Mouse (Mus musculus): ENCODE measurements around the gene Nup62cl. TPM values are rescaled to one million over a fixed set of nuclear protein-coding genes. Genes with fewer than 3 reads are reported as not detected.

Nup62cl gene
- total RNA-seq (2021): under 1 TPM; 0.41 to 0.59 TPM
- long read RNA-seq, experiment 1, partial matches to known transcripts: 0 of 1 reads
- long read RNA-seq, experiment 1, other reads (novel, unspliced or antisense): 1 of 1 reads
- long read RNA-seq, experiment 2: 0 reads

- H3K4me3 ChIP-seq: peak within 1 kb of the TSS; percentile 42
- no peak for TF ChIP-seq CTCF (conservative IDR thresholded peaks at IDR 0.05)
- DNase-seq (ENCODE audit: low spot score in 2 of 2): no peak
- H3K27ac ChIP-seq: no peak within 1 kb of the TSS
Measured at GRCm38 (mm10) chrX:140062135-140062975, at the start of gene Nup62cl, which contains the start of gene Pih1h3b. Nup62cl (minus strand) TSS chrX:140062712. Pih1h3b (plus strand) TSS chrX:140062879.

GRCm38 (mm10) chrX:140094066-140094465 lies 31.6 kb upstream of the Nup62cl start:
- Histone ChIP-seq H3K27ac (no peak overlapping the region), H3K4me3 (no peak overlapping the region)
- no peak for DNase-seq (ENCODE audit: low spot score in 2 of 2)
- no peak for TF ChIP-seq CTCF (conservative IDR thresholded peaks at IDR 0.05)

- no peak for DNase-seq (ENCODE audit: low spot score in 2 of 2)
- Histone ChIP-seq H3K4me3 (no peak overlapping the region), H3K27ac (no peak overlapping the region)
- TF ChIP-seq CTCF (conservative IDR thresholded peaks at IDR 0.05): no peak
Measured at GRCm38 (mm10) chrX:140082535-140082934, 20.0 kb upstream of the Nup62cl start.

- Histone ChIP-seq H3K27ac (no peak overlapping the region), H3K4me3 (peak overlapping the region; percentile 8; the same call in 1 of the 2 replicates)
- TF ChIP-seq CTCF (conservative IDR thresholded peaks at IDR 0.05): no peak
- DNase-seq (ENCODE audit: low spot score in 2 of 2): no peak
Measured at GRCm38 (mm10) chrX:140060886-140061874, 1.3 kb downstream of the Nup62cl start.

GRCm38 (mm10) chrX:139998691-139999065 lies 63.8 kb downstream of the Nup62cl start:
- Histone ChIP-seq H3K4me3 (peak overlapping the region; percentile 66), H3K27ac (peak overlapping the region; percentile 77)
- TF ChIP-seq CTCF (conservative IDR thresholded peaks at IDR 0.05): no peak
- no peak for DNase-seq (ENCODE audit: low spot score in 2 of 2)

- peak within 1 kb of the TSS; percentile 77 for H3K27ac ChIP-seq
Measured at GRCm38 (mm10) chrX:139997740-139998690, 64.5 kb downstream of the Nup62cl start, which contains the start of gene Rbm41. Rbm41 (minus strand) TSS chrX:139998595.

GRCm38 (mm10) chrX:139982115-139982514 lies 80.4 kb downstream of the Nup62cl start:
- Histone ChIP-seq H3K4me3 (no peak overlapping the region), H3K27ac (no peak overlapping the region)
- no peak for TF ChIP-seq CTCF (conservative IDR thresholded peaks at IDR 0.05)
- DNase-seq (ENCODE audit: low spot score in 2 of 2): no peak

More at GRCm38 (mm10) chrX:139997740-139998690, 64.5 kb downstream of the Nup62cl start, which contains the start of gene Rbm41:
- DNase-seq (ENCODE audit: low spot score in 2 of 2): peak; percentile 52 to 70
- TF ChIP-seq CTCF (conservative IDR thresholded peaks at IDR 0.05): no peak
- peak within 1 kb of the TSS; percentile 66 for H3K4me3 ChIP-seq

Other genes starting within 250 kb of the Nup62cl start
- gene Morc4, start 191.0 kb downstream of the Nup62cl start, total RNA-seq (2021): 1 to 10 TPM; 4.9 to 5.8 TPM
- 10 to 100 TPM; 10.6 to 10.9 TPM for gene Rbm41, start 64.1 kb downstream of the Nup62cl start, total RNA-seq (2021)
- not detected for gene Pih1h3b, start 167 bp upstream of the Nup62cl start, total RNA-seq (2021)